10 mouse cellular contexts compared by ENCODE assay signal in genomic region chr19:46086337-46086736, GRCm38 (mm10). TPM values are rescaled to one million over a fixed set of nuclear protein-coding genes. Genes with fewer than 3 reads are reported as not detected.
DNase-seq lines count a peak whose midpoint lies in the region; ATAC-seq and TF ChIP-seq lines count a peak whose summit lies in the region.
"Had no signal": no experiment of that assay in that cellular context is flagged by ENCODE, and none has a peak within 500 bp of the region (broad histone marks: within the 10 kb centered on the region; RNA-seq: fewer than 3 reads in every experiment).

No protein-coding gene starts in this region.

- H3K4me1 ChIP-seq in lung, postnatal 0 days (ENCODE audit: insufficient read depth, low read depth, low read length), result no peaks in the 10 kb centered on the region
- H3K4me1 ChIP-seq: limb, embryonic 15.5 days had no signal

- TF ChIP-seq EP300 in lung, postnatal 0 days (IDR thresholded peaks at IDR 0.05), result no peak

- 49% methylated on average over 3 of the region's 3 CpGs for WGBS in lung, postnatal 0 days

- no peak overlapping the region for H3K4me2 ChIP-seq in lung, postnatal 0 days (replicated peaks; ENCODE audit: low read depth, low read length)
- H3K4me2 ChIP-seq: limb, embryonic 15.5 days had no signal

- no peak for ATAC-seq in lung, postnatal 0 days

- no peaks in the 10 kb centered on the region for H3K9me3 ChIP-seq in lung, postnatal 0 days (ENCODE audit: low read length)
- H3K9me3 ChIP-seq: limb, embryonic 15.5 days had no signal

- no peaks in the 10 kb centered on the region for H3K27me3 ChIP-seq in lung, postnatal 0 days (replicated peaks; ENCODE audit: insufficient read depth, low read length)
- H3K27me3 ChIP-seq: limb, embryonic 15.5 days had no signal

- H3K36me3 ChIP-seq in lung, postnatal 0 days (ENCODE audit: insufficient read depth, low read length), result peaks cover 26% of the 10 kb centered on the region

- no peak overlapping the region for H3K4me3 ChIP-seq in gastrocnemius, adult 2 months
- H3K4me3 ChIP-seq in lung, postnatal 0 days (ENCODE audit: low read depth, low read length), result no peak overlapping the region
- H3K4me3 ChIP-seq: limb, embryonic 15.5 days had no signal

- H3K9ac ChIP-seq in lung, postnatal 0 days (replicated peaks; ENCODE audit: low read depth), result no peak overlapping the region
- H3K9ac ChIP-seq: limb, embryonic 15.5 days had no signal

- no peak overlapping the region for H3K27ac ChIP-seq in gastrocnemius, adult 2 months
- no peak overlapping the region for H3K27ac ChIP-seq in lung, postnatal 0 days (ENCODE audit: low read length)
- H3K27ac ChIP-seq: limb, embryonic 15.5 days had no signal

- DNase-seq in gastrocnemius, adult 2 months, result peak; percentile 48
- DNase-seq in gastrocnemius, postnatal 36 days, result no peak
- peak; percentile 29 for DNase-seq in urinary bladder, postnatal 25 days (ENCODE audit: low spot score)
- DNase-seq in urinary bladder, postnatal 4 days (ENCODE audit: low spot score in 2 of 2), result no peak
- peak; percentile 49 to 69 for DNase-seq in cerebellum, postnatal 25 days
- DNase-seq in kidney, postnatal 4 days, result peak; percentile 63 to 73
- DNase-seq in lung, postnatal 0 days (ENCODE audit: low spot score), result peak; percentile 83
- peak; percentile 52 to 86 for DNase-seq in spleen, postnatal 4 days (ENCODE audit: low spot score in 2 of 2)

- TF ChIP-seq CTCF in gastrocnemius, adult 2 months (IDR thresholded peaks at IDR 0.05), result peak; percentile 88
- TF ChIP-seq CTCF in lung, postnatal 0 days (IDR thresholded peaks at IDR 0.05), result peak; percentile 78

- intact Hi-C loops in gastrocnemius, adult 2 months (cut with DNase I), result loop anchor here (2.0 to 5.0 kb wide), 3 partner anchors 41 to 222 kb away; no protein-coding TSS in a partner anchor
- intact Hi-C loops in gastrocnemius, postnatal 36 days (cut with DNase I), result loop anchor here (2.0 to 5.0 kb wide), 2 partner anchors 168 to 221 kb away; no protein-coding TSS in a partner anchor

RNA-seq across cellular contexts. Expression of gene Nolc1, which starts 10.7 kb away (rescaled TPM):
- 10 to 100 TPM; 22.4 to 22.5 TPM for total RNA-seq in gastrocnemius, adult 2 months (2021)
- 10 to 100 TPM; 15.7 to 20.4 TPM for total RNA-seq in gastrocnemius, postnatal 36 days (2021)
- polyA plus RNA-seq in lung, postnatal 0 days (2015; fragmentation: Nextera tagmentation; extraction: Ambion mirVana), result 22.5 and 26.0 TPM in 2 replicates

RNA-seq across cellular contexts. Expression of gene Ldb1, which starts 41.3 kb away (rescaled TPM):
- 10 to 100 TPM; 17.8 to 19.5 TPM for total RNA-seq in gastrocnemius, adult 2 months (2021)
- 10 to 100 TPM; 14.1 to 18.1 TPM for total RNA-seq in gastrocnemius, postnatal 36 days (2021)
- 96.3 and 107 TPM in 2 replicates for polyA plus RNA-seq in lung, postnatal 0 days (2015; fragmentation: Nextera tagmentation; extraction: Ambion mirVana)

RNA-seq across cellular contexts. Expression of gene Pprc1, which starts 41.7 kb away (rescaled TPM):
- 10 to 100 TPM; 15.0 to 24.0 TPM for total RNA-seq in gastrocnemius, adult 2 months (2021)
- total RNA-seq in gastrocnemius, postnatal 36 days (2021), result 10 to 100 TPM; 12.2 to 21.8 TPM
- polyA plus RNA-seq in lung, postnatal 0 days (2015; fragmentation: Nextera tagmentation; extraction: Ambion mirVana), result 6.0 and 6.9 TPM in 2 replicates

RNA-seq across cellular contexts. Expression of gene Elovl3, which starts 45.4 kb away (rescaled TPM):
- total RNA-seq in gastrocnemius, adult 2 months (2021), result not detected
- total RNA-seq in gastrocnemius, postnatal 36 days (2021), result not detected
- polyA plus RNA-seq in lung, postnatal 0 days (2015; fragmentation: Nextera tagmentation; extraction: Ambion mirVana), result not detected in 2 replicates
- polyA plus RNA-seq: stomach, embryonic 14.5 days had no signal

Comparison
In these comparisons a context has a peak if more than half of its experiments do, and no peak if none do; other contexts are left out.
1. DNase-seq: peak in gastrocnemius, adult 2 months (single experiment), urinary bladder, postnatal 25 days (single experiment), cerebellum, postnatal 25 days (2 of 2), kidney, postnatal 4 days (2 of 2), lung, postnatal 0 days (single experiment) and spleen, postnatal 4 days (2 of 2); none in gastrocnemius, postnatal 36 days (0 of 2) and urinary bladder, postnatal 4 days (0 of 2).